Mouse (Mus musculus): Measurements from ENCODE around the gene Pklr.
"Not testable (repeated sequence)": the region's sequence is repeated elsewhere in the genome, so short reads cannot be mapped to it uniquely, and the experiment has no call there.

Gene Pklr

GRCm38 (mm10) chr3:89124241-89124640 is 11.7 kb upstream of the Pklr start:
- peak in 1 of 2 experiments; percentile 21 for DNase-seq (ENCODE audit: low spot score in 2 of 2)

DNA sequence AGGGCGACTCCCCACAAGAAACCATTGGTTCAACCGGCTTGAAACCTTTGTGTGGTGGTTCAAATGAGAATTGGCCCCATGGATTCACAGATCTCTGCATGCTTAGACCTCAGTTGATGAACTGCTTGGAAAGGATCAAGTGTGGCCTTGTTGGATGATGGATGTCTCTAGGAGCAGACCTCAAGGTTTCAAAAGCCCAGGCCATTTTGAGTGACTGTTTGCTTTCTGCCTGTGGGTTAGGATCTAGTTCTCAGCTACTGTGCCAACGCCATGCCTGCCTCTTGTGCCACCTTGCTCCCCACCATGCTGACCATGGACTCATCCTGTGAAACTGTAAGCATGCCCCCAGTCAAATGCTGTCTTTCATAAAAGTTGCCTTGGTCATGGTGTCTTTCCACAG is 10.0 kb upstream of the Pklr start:
- DNase-seq (ENCODE audit: low spot score in 2 of 2) = no peak

- DNase-seq (ENCODE audit: low spot score in 2 of 2) = no peak
Observed at GRCm38 (mm10) chr3:89129908-89130307, 6.0 kb upstream of the Pklr start.

- DNase-seq (ENCODE audit: low spot score in 2 of 2) = no peak
Observed at GRCm38 (mm10) chr3:89131816-89132215, 4.1 kb upstream of the Pklr start.

- no peak for DNase-seq (ENCODE audit: low spot score in 2 of 2)
Observed at GRCm38 (mm10) chr3:89132285-89133062, 3.5 kb upstream of the Pklr start.

DNA sequence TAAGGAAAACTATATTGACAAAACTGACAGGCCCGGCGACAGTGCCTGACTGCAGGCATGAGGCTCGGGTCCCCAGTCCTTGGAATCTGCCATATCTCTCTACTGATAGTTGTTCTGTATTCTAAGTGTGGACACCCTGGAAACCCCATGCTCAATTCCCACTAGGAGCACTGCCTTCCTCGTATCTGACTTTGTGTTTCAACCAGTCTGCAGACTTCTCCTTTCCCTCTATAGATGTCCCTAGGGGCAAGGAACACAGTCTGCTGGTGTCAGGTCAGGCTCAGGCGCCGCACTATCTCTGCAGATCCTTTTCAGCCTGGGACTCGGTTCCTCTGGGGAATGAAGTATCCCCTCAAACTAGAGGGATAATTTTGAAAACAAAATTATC is 2.9 kb upstream of the Pklr start:
- no peak for DNase-seq (ENCODE audit: low spot score in 2 of 2)

- DNase-seq (ENCODE audit: low spot score in 2 of 2) = no peak
Observed at GRCm38 (mm10) chr3:89133752-89134151, 2.2 kb upstream of the Pklr start.

DNA sequence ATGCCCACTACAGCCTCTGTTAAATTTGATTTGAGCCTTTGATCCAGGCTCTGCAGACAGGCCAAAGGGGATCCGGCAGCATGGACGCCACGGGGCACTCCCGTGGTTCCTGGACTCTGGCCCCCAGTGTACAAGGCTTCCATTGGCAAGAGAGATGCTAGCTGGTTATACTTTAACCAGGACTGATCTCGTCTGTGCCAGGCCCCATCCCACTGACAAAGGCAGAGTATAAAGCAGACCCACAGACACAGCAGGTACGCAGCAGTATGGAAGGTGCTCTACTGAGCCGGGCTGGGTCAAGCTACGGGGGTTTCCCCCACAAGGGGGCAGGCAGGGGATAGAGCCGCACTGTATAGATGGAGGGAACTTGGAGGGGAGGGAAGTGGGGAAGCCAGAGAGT is 423 bp downstream of the Pklr start:
- DNase-seq (ENCODE audit: low spot score in 2 of 2) = no peak

DNA sequence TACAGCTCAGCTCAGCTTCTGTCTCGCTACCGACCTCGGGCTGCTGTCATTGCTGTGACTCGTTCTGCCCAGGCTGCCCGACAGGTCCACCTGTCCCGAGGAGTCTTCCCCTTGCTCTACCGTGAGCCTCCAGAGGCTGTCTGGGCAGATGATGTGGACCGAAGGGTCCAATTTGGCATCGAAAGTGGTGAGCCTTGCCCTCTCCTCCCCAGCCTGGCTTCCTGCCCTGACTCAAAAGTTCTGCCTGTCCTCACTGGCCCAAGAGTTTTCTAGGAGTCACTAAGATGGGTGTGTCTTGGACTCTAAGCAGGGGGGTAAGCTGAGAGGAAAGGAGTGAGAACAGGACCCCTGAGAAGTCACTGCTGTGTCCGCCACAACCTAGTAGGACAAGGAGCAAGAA is 8.9 kb downstream of the Pklr start:
- no peak for DNase-seq (ENCODE audit: low spot score in 2 of 2)

- no peak for DNase-seq (ENCODE audit: low spot score in 2 of 2)
Observed at GRCm38 (mm10) chr3:89145566-89145965, 9.6 kb downstream of the Pklr start.

DNA sequence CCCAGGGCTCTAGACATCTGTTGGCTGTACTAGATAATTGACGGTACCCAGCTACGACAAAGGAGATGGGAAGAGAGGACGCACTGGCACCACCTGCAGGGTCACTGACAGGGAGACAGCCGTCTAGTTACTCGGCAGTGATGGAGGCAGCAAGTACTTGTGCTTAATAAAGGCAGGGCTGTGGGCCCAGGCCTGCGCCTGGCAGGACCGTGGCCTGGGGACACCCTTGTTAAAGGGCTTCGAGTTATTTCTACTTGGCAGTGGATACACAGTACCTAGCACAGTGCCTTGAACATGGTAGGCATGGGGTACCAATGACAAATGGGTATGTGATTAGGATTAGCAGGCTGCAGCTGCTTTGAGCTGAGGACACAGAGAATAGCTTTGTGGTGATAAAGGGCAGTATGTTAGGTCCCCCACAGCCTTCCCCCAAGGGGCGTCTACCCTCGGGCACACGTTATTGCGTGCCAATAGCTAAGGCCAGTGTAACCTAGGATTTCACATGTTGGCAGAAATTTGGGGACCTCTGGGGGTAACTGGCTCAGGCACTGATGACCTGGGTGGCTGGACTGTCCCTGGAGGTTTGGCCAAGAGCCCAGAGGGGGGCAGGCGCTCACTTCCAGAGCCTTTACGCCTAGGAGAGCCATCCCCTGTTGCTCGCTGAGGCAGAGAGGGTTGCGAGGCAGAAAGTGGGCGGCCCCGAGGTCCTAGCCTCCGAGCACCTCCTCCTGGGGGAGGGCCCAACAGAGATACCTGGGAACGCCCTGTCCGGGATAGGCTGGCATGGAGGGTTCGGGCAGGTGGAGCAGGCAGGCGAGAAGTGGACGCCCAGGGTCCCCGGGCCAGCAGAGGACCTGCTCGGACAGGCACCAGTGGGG is 11.4 kb downstream of the Pklr start:
- no peak for DNase-seq (ENCODE audit: low spot score in 2 of 2)

- no peak for DNase-seq (ENCODE audit: low spot score in 2 of 2)
Observed at GRCm38 (mm10) chr3:89147979-89148311, 12.0 kb downstream of the Pklr start.

DNA sequence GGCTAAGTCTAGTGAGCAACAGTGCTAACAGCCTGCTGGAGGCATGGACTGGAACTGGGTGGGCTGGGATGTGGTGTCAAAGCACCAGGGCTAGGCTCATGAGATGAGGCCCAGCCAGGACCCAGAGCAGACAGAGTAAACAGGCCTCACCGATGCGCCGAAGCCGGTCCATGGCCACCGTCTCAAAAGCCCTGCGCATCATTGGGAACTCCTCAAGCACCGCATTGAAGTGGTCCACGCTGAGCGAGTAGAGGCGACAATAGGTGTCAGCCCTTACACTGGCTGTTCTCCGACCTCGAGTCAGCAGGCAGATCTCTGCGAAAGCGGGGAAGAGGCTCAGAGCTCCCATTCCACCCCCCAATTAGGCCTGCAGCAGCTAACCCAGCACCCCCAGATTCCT is 12.6 kb downstream of the Pklr start:
- DNase-seq (ENCODE audit: low spot score in 2 of 2) = no peak

DNA sequence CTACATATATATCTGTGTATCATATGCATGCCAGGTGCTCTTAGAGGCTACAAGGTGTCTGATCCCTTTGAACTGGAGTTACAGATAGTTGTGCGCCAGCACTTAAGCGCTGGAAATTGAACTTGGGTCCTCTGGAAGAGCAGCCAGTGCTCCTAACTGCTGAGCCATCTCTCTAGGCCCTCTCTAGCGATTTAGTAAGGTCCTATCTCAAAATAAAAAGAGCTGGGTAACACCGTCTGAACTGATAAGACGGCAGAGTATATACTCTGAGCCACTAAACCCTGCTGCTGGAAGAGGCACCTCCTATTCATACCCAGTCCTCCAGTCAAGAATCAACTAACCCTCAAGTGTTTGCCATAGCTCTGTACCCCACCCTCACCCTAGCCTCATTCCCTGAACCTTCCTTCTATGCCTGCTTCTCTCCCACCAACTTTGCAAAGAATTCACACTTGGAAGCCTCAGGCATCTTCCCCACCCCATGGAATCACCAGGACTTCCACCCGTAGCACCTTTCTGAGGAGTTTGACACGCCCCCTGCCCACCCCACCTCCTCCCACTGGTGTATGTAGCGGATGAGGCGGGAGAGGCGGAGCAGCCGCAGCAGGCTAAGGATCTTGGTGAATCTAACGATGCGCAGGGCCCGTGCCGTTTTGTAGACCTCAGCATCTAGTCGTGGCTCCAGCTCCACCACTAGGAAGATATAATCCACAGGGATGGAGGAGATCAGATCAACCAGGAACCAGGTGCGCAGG is 16.3 kb downstream of the Pklr start:
- no peak for DNase-seq (ENCODE audit: low spot score in 2 of 2)

DNA sequence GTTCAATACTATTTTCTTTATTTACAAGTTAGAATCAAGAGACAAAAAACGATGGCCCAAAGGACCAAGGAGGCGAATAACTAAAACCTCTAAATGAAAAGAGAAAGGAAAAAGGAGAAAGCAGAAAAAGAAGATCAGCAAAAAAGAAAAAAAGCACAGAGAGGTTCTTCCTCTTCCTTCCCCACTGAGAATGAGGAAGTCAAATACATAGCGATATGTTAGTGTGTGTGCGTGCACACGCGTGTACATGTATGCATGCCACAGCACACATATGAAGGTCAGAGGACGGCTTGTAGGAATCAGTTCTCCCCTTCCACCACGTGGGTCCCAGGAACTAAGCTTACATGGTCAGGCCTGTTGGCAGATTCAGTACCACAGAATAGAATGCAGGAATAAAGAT is 21.0 kb downstream of the Pklr start:
- DNase-seq (ENCODE audit: low spot score in 2 of 2) = no peak

DNA sequence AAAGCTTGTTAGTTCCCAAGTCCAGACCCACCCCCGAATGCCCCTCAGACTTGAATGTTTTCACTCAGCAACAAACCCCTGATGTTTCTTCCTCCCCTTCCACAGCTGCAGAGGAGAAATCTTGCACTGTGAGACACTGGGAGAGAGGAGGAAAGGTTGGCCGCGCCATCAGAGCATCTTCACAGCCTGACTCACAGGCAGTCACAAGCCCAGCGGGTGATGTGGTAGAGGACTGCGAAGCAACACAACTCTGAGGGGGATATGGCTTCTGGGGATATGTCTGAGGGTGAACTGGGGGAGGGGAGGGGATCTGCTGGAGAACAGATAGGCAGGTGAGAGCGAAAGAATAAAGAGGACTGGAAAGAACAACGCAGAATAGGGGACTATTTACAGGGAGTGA is 22.7 kb downstream of the Pklr start:
- no peak for DNase-seq (ENCODE audit: low spot score in 2 of 2)

DNA sequence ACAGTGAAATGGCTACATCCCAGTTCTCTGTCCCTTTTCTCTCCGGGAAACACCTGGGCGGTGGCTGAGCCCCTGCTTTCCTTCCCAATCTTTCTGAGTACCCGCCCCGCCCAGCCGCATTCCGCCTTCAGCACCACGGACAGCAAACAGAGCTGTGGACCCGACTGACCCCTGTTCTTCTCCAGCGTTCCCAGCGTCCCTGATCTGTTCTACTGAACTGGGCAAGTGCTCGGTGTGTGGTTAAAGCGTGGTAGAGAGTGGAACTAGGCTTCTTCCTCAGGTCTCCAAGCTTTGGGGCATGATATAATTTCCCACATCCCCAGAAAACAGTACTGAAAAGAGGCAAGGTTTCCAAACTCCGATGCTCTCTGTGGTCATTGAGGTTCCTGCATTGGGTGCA is 23.3 kb downstream of the Pklr start:
- no peak for DNase-seq (ENCODE audit: low spot score in 2 of 2)

DNA sequence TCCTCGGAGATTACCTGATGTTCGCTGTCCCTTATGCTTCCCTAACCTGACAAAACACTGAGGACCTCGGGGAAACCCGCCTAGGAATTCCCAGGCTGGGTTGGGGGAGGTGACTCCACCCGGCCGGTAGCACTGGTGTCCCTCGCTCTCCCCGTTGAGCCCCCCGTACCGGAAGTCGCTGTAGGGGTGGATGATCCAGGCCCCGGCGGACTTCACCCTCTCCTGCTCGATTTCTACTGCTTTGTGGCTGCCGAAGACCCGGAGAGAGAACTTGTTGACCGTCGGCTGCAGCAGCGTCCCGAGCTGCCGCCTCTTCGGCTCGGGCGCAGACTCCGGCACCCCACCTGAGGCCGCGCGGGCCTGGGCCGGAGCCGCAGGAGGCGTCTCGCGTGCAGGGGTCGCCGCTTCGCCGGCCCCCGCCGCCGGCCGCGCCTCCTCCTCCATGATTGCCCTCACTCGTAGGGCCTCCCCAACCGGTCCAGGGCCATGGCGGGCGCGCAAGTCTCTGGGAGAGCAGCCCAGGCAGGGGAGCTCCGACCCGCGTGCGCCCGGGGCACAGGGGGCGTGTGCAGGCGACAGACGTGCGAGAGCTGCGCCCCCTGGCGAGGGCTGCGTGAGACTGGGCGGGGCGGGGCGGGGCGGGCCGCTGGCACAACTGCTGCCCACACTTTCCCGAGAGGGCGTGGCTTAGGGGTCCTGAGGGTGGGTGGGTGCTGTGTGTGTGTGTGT is 23.8 kb downstream of the Pklr start, which contains the start of gene Hcn3:
Gene Hcn3 (minus strand): TSS at position 581 of the 729 bp plus-strand sequence.
- no peak for DNase-seq (ENCODE audit: low spot score in 2 of 2)

- DNase-seq (ENCODE audit: low spot score in 2 of 2) = not testable (repeated sequence)
Observed at GRCm38 (mm10) chr3:89161207-89161606, 25.3 kb downstream of the Pklr start.

DNA sequence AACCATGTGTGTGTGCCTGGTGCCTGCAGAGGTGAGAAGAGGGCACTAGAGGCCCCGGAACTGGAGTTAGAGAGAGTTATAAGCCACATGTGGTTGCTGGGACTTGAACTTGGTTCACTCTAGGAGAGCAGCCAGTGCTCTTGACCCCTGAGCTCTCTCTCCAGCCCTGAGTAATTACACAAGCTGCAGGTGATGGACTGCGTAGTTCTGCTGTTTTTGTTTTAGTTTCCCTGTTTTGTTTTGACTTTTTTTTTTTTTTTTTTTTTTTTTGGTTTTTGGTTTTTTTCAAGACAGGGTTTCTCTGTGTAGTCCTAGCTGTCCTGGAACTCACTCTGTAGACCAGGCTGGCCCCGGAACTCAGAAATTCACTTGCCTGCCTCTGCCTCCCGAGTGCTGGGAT is 25.8 kb downstream of the Pklr start:
- no peak for DNase-seq (ENCODE audit: low spot score in 2 of 2)

- no peak for DNase-seq (ENCODE audit: low spot score in 2 of 2)
Observed at GRCm38 (mm10) chr3:89163123-89163522, 27.2 kb downstream of the Pklr start.

Data from heart, adult 9 months (tissue).